Mouse (Mus musculus): Measurements from ENCODE around the gene Olig3. TPM values are rescaled to one million over a fixed set of nuclear protein-coding genes. Genes with fewer than 3 reads are reported as not detected.

Olig3 gene
- polyA plus RNA-seq, 1 experiment from 2014 or later, result 11.1 TPM

- Histone ChIP-seq H3K27ac (replicated peaks) (0 out of 2 replicates have a peak overlapping the region, but pooled peaks have one; percentile 12), H3K4me2 (replicated peaks) (peak overlapping the region; percentile 39; the same call in 1 of the 2 replicates), H3K4me1 (peaks cover 28% of the 10 kb centered on the region), H3K9ac (replicated peaks) (no peak overlapping the region), H3K36me3 (no peaks in the 10 kb centered on the region), H3K9me3 (no peaks in the 10 kb centered on the region), H3K27me3 (peaks cover 4% of the 10 kb centered on the region; the same call in 1 of the 2 replicates), H3K4me3 (no peak overlapping the region)
- WGBS, result 67% methylated on average over 12 of the region's 12 CpGs
- no peak for ATAC-seq (ENCODE audit: low FRiP score, low read depth)
Observed at GRCm38 (mm10) chr10:19397396-19397795, 41.1 kb downstream of the Olig3 start.

DNA sequence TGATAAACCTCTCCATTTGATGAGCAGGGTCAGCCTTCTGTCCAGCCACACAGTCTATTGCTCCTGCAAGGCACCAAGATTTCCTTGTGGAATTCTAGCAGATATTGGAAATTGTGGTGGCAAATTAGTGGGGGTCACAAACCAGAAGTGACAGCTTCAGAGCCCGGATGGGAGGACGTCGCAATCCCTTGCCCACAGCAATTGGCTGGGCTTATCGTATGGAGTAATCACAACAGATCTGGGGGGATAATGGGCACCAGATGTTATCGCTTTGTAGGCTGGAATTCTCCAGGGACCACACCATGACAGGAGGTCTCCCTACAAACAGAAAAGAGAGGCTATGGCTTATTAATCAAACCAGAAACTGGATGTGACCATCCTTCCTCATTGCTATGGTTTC, 44.8 kb downstream of the Olig3 start:
- Histone ChIP-seq H3K9ac (replicated peaks) (no peak overlapping the region), H3K9me3 (no peaks in the 10 kb centered on the region), H3K27me3 (no peaks in the 10 kb centered on the region), H3K36me3 (no peaks in the 10 kb centered on the region), H3K4me3 (no peak overlapping the region), H3K4me1 (peaks cover 26% of the 10 kb centered on the region), H3K27ac (replicated peaks) (no peak overlapping the region), H3K4me2 (replicated peaks) (no peak overlapping the region)
- peak; percentile 62 for ATAC-seq (ENCODE audit: low FRiP score, low read depth)
- WGBS, result 50% methylated on average over 5 of the region's 5 CpGs

DNA sequence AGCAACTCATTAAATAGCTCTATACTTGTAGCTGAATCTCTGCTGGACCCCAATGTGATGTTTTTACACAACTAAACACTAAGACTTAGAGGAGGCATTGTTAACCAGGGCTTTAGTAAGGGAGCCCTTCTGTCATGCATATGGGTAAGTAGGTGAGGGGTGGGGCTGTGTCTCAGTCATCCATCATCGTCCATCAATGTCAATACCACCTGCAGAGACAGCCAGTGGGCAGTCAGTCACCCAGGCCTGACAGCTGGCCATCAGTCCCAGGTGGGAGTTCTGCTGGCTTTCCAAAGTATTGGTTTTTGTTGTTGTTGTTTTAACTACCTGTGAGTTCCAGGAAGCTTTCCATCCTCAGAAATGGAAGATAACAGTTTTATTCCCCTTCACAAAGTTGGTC, 48.1 kb downstream of the Olig3 start:
- H3K27me3 ChIP-seq, result no peaks in the 10 kb centered on the region; the same call in 1 of the 2 replicates
- no peak for ATAC-seq (ENCODE audit: low FRiP score, low read depth)
- H3K9ac ChIP-seq (replicated peaks), result no peak overlapping the region
- no peak overlapping the region for H3K4me3 ChIP-seq
- peaks cover 5% of the 10 kb centered on the region for H3K4me1 ChIP-seq
- H3K27ac ChIP-seq (replicated peaks), result no peak overlapping the region
- H3K9me3 ChIP-seq, result no peaks in the 10 kb centered on the region
- 15% methylated on average over 1 of the region's 1 CpGs for WGBS
- H3K4me2 ChIP-seq (replicated peaks), result no peak overlapping the region
- H3K36me3 ChIP-seq, result no peaks in the 10 kb centered on the region

DNA sequence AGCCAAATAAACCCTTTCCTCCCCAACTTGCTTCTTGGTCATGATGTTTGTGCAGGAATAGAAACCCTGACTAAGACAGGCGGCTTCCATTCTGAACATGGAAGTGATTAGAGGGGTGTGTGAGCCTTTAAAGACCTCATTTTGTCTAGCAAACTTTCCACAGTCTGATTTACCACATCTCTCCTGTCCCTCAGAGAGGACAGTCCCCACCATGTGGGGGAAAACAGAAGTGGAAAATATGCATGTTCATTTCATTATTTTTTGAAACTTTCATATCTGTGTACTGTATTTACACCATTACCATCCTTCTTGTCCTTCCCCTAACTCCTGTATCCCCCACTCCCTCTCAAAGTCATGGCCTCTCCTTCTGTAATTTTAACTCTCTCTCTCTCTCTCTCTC, 49.6 kb downstream of the Olig3 start:
- no peak overlapping the region for H3K4me2 ChIP-seq (replicated peaks)
- H3K27me3 ChIP-seq, result no peaks in the 10 kb centered on the region; the same call in 1 of the 2 replicates
- ATAC-seq (ENCODE audit: low FRiP score, low read depth), result no peak
- WGBS, result 77% methylated on average over 1 of the region's 1 CpGs
- no peak overlapping the region for H3K27ac ChIP-seq (replicated peaks)
- H3K9me3 ChIP-seq, result no peaks in the 10 kb centered on the region
- peaks cover 4% of the 10 kb centered on the region for H3K4me1 ChIP-seq
- no peaks in the 10 kb centered on the region for H3K36me3 ChIP-seq
- H3K9ac ChIP-seq (replicated peaks), result no peak overlapping the region
- H3K4me3 ChIP-seq, result no peak overlapping the region

GRCm38 (mm10) chr10:19407168-19407567, 50.8 kb downstream of the Olig3 start:
- no peak overlapping the region for H3K4me3 ChIP-seq
- no peak overlapping the region for H3K27ac ChIP-seq (replicated peaks)
- no peaks in the 10 kb centered on the region; the same call in 1 of the 2 replicates for H3K27me3 ChIP-seq
- WGBS, result 89% methylated on average over 3 of the region's 3 CpGs
- no peaks in the 10 kb centered on the region for H3K9me3 ChIP-seq
- no peak overlapping the region for H3K9ac ChIP-seq (replicated peaks)
- H3K36me3 ChIP-seq, result no peaks in the 10 kb centered on the region
- no peak overlapping the region for H3K4me2 ChIP-seq (replicated peaks)
- H3K4me1 ChIP-seq, result no peaks in the 10 kb centered on the region
- no peak for ATAC-seq (ENCODE audit: low FRiP score, low read depth)

Other genes starting within 250 kb of the Olig3 start
- 24.3 and 28.6 TPM in 2 replicates for gene Ifngr1, start 235.4 kb downstream of the Olig3 start, polyA plus RNA-seq (2016; fragmentation: Nextera tagmentation; extraction: Ambion mirVana)